Mouse (Mus musculus) macrophage (primary cell): ENCODE measurements around the gene Gm6904. TPM values are rescaled to one million over a fixed set of nuclear protein-coding genes. Genes with fewer than 3 reads are reported as not detected.
A peak's percentile ranks its signal among the peaks of the same experiment; 100 is the strongest.
"Not testable (repeated sequence)": the region's sequence is repeated elsewhere in the genome, so short reads cannot be mapped to it uniquely, and the experiment has no call there.

Experiments used
- H3K27ac ChIP-seq: fragments of 350-480 bp; formaldehyde crosslinking; 2 replicates; pipeline ENCODE4 v1.9.0; 2021
- H3K36me3 ChIP-seq: fragments of 350-480 bp; formaldehyde crosslinking; 2 replicates; pipeline ENCODE4 v1.9.0; 2021; ENCODE audit errors: inconsistent target
- H3K4me3 ChIP-seq: fragments of 350-480 bp; formaldehyde crosslinking; 2 replicates; pipeline ENCODE4 v1.9.0; 2021; ENCODE audit errors: inconsistent target
- H3K79me2 ChIP-seq: fragments of 350-480 bp; formaldehyde crosslinking; 2 replicates; pipeline ENCODE4 v1.9.0; 2021; ENCODE audit errors: inconsistent target
- WGBS: methylation state at CpG from one replicate; pipeline ENCODE4 v1.1.7; 2026; ENCODE audit warnings: inconsistent platforms; ENCODE audit not compliant: missing documents; 5-methylcytosine and 5-hydroxymethylcytosine counted together
- polyA plus RNA-seq: library from polyadenylated mRNA; stranded (reverse); fragments of 250-400 nt; gene quantifications from 3 replicates; pipeline ENCODE4 v1.2.4, GENCODE M21; 2018; ENCODE audit warnings: inconsistent platforms
- total RNA-seq, 78 experiments: library from RNA; depleted of rRNA; stranded (reverse); fragments of 250-400 nt; gene quantifications; 1 replicate in 9 of 78; 2 replicates in 24 of 78; 3 replicates in 43 of 78; 4 replicates in 2 of 78; pipeline ENCODE4 v1.2.4; 2018; ENCODE audit warnings: inconsistent platforms in 56 of 78

Gene Gm6904
- total RNA-seq (2018; cell fraction: chromatin; rRNA removed), result 10 to 100 TPM in 16 of 26 experiments, 1 to 10 TPM in 10; 1.8 to 61.3 (median 30.7) TPM
- 10 to 100 TPM in 9 of 26 experiments, 1 to 10 TPM in 15, under 1 TPM in 2; 0.80 to 13.6 (median 5.2) TPM for total RNA-seq (2018; cell fraction: cytosol; rRNA removed)
- total RNA-seq (2018; cell fraction: nucleus; rRNA removed), result 10 to 100 TPM in 16 of 26 experiments, 1 to 10 TPM in 10; 2.0 to 56.4 (median 25.3) TPM
- 0.98 to 2.7 TPM (median 1.3 TPM) in 3 replicates for polyA plus RNA-seq

- Histone ChIP-seq H3K27ac (0 out of 2 replicates have a peak within 1 kb of the TSS, but pooled peaks have one; percentile 8), H3K36me3 (peaks cover 5% of the 10 kb centered on the region; the same call in 1 of the 2 replicates), H3K4me3 (peak within 1 kb of the TSS; percentile 23), H3K79me2 (no peaks in the 10 kb centered on the region)
- 4% methylated on average over 3 of the region's 3 CpGs for WGBS
Observed at GRCm38 (mm10) chr14:59260056-59260455, at the start of gene Gm6904. Gm6904 (minus strand) TSS chr14:59260216.

GRCm38 (mm10) chr14:59297391-59297790, 37.4 kb upstream of the Gm6904 start, which contains the start of gene Phf11a:
Phf11a (minus strand) TSS chr14:59297522.
- H3K79me2 ChIP-seq, H3K36me3 ChIP-seq, H3K27ac ChIP-seq: not testable (repeated sequence)
- 100% methylated on average over 1 of the region's 1 CpGs for WGBS
- peak within 1 kb of the TSS; percentile 16; the same call in 1 of the 2 replicates for H3K4me3 ChIP-seq

- H3K36me3 ChIP-seq, result peaks cover 26% of the 10 kb centered on the region; the same call in 1 of the 2 replicates
- not testable (repeated sequence) for H3K79me2 ChIP-seq, H3K4me3 ChIP-seq, H3K27ac ChIP-seq
Observed at GRCm38 (mm10) chr14:59291769-59292168, 31.8 kb upstream of the Gm6904 start.

- 100% methylated on average over 3 of the region's 4 CpGs for WGBS
- H3K4me3 ChIP-seq, H3K27ac ChIP-seq, H3K79me2 ChIP-seq: not testable (repeated sequence)
- H3K36me3 ChIP-seq, result peaks cover 14% of the 10 kb centered on the region
Observed at GRCm38 (mm10) chr14:59274961-59275360, 14.9 kb upstream of the Gm6904 start.

GRCm38 (mm10) chr14:59255861-59256260, 4.2 kb downstream of the Gm6904 start:
- WGBS, result 93% methylated on average over 1 of the region's 1 CpGs
- H3K36me3 ChIP-seq, H3K4me3 ChIP-seq, H3K27ac ChIP-seq, H3K79me2 ChIP-seq: not testable (repeated sequence)

- WGBS, result 95% methylated on average over 5 of the region's 5 CpGs
- H3K4me3 ChIP-seq, result not testable (repeated sequence)
Observed at GRCm38 (mm10) chr14:59250350-59250749, 9.7 kb downstream of the Gm6904 start.

GRCm38 (mm10) chr14:59233635-59234034, 26.4 kb downstream of the Gm6904 start:
- no peak overlapping the region for H3K27ac ChIP-seq
- no peaks in the 10 kb centered on the region for H3K79me2 ChIP-seq
- H3K4me3 ChIP-seq, result no peak overlapping the region
- H3K36me3 ChIP-seq, result peaks cover 63% of the 10 kb centered on the region; the same call in 1 of the 2 replicates
- 93% methylated on average over 9 of the region's 9 CpGs for WGBS

More at GRCm38 (mm10) chr14:59250350-59250749, 9.7 kb downstream of the Gm6904 start:
- not testable (repeated sequence) for H3K79me2 ChIP-seq, H3K27ac ChIP-seq
- H3K36me3 ChIP-seq, result peaks cover 15% of the 10 kb centered on the region; the same call in 1 of the 2 replicates

- H3K36me3 ChIP-seq, result peaks cover 56% of the 10 kb centered on the region; the same call in 1 of the 2 replicates
- H3K27ac ChIP-seq, result no peak overlapping the region
- H3K4me3 ChIP-seq, result no peak overlapping the region
- no peaks in the 10 kb centered on the region for H3K79me2 ChIP-seq
- WGBS, result 45% methylated on average over 5 of the region's 5 CpGs
Observed at GRCm38 (mm10) chr14:59232003-59232402, 28.0 kb downstream of the Gm6904 start.

- no peak overlapping the region for H3K4me3 ChIP-seq
- 93% methylated on average over 21 of the region's 21 CpGs for WGBS
- no peaks in the 10 kb centered on the region for H3K79me2 ChIP-seq
- peaks cover 57% of the 10 kb centered on the region; the same call in 1 of the 2 replicates for H3K36me3 ChIP-seq
- H3K27ac ChIP-seq, result no peak overlapping the region
Observed at GRCm38 (mm10) chr14:59230331-59230966, 29.6 kb downstream of the Gm6904 start.

GRCm38 (mm10) chr14:59229822-59230221, 30.2 kb downstream of the Gm6904 start:
- Histone ChIP-seq H3K36me3 (peaks cover 56% of the 10 kb centered on the region; the same call in 1 of the 2 replicates), H3K4me3 (no peak overlapping the region), H3K27ac (no peak overlapping the region), H3K79me2 (no peaks in the 10 kb centered on the region)
- 95% methylated on average over 3 of the region's 3 CpGs for WGBS

GRCm38 (mm10) chr14:59226240-59226639, 33.8 kb downstream of the Gm6904 start:
- no peak overlapping the region for H3K4me3 ChIP-seq

GRCm38 (mm10) chr14:59219241-59219640, 40.8 kb downstream of the Gm6904 start:
- no peaks in the 10 kb centered on the region for H3K79me2 ChIP-seq
- H3K27ac ChIP-seq, result no peak overlapping the region
- no peak overlapping the region for H3K4me3 ChIP-seq
- peaks cover 14% of the 10 kb centered on the region for H3K36me3 ChIP-seq
- 27% methylated on average over 3 of the region's 3 CpGs for WGBS

More at GRCm38 (mm10) chr14:59226240-59226639, 33.8 kb downstream of the Gm6904 start:
- H3K36me3 ChIP-seq, result peaks cover 47% of the 10 kb centered on the region
- no peak overlapping the region for H3K27ac ChIP-seq
- 92% methylated on average over 11 of the region's 11 CpGs for WGBS
- H3K79me2 ChIP-seq, result no peaks in the 10 kb centered on the region

- peaks cover 4% of the 10 kb centered on the region; the same call in 1 of the 2 replicates for H3K36me3 ChIP-seq
- H3K27ac ChIP-seq, result no peak overlapping the region
- WGBS, result 100% methylated on average over 2 of the region's 2 CpGs
- H3K79me2 ChIP-seq, result peaks cover 41% of the 10 kb centered on the region
- H3K4me3 ChIP-seq, result no peak overlapping the region
Observed at GRCm38 (mm10) chr14:59209816-59210215, 50.2 kb downstream of the Gm6904 start.

GRCm38 (mm10) chr14:59209003-59209402, 51.0 kb downstream of the Gm6904 start:
- Histone ChIP-seq H3K27ac (no peak overlapping the region), H3K79me2 (peaks cover 49% of the 10 kb centered on the region), H3K4me3 (no peak overlapping the region), H3K36me3 (peaks cover 4% of the 10 kb centered on the region; the same call in 1 of the 2 replicates)
- 93% methylated on average over 7 of the region's 7 CpGs for WGBS

- H3K36me3 ChIP-seq, result peaks cover 4% of the 10 kb centered on the region; the same call in 1 of the 2 replicates
- no peak overlapping the region for H3K27ac ChIP-seq
- H3K4me3 ChIP-seq, result no peak overlapping the region
- H3K79me2 ChIP-seq, result peaks cover 71% of the 10 kb centered on the region
- 98% methylated on average over 9 of the region's 10 CpGs for WGBS
Observed at GRCm38 (mm10) chr14:59205976-59206583, 53.9 kb downstream of the Gm6904 start.
